Mouse (Mus musculus): ENCODE measurements around the gene Eno1. TPM values are rescaled to one million over a fixed set of nuclear protein-coding genes. Genes with fewer than 3 reads are reported as not detected.
A peak's percentile ranks its signal among the peaks of the same experiment; 100 is the strongest.
"Not testable (repeated sequence)": the region's sequence is repeated elsewhere in the genome, so short reads cannot be mapped to it uniquely, and the experiment has no call there.

Eno1 gene
- polyA plus RNA-seq, 1 experiment from 2014 or later = 1,690 TPM

DNA sequence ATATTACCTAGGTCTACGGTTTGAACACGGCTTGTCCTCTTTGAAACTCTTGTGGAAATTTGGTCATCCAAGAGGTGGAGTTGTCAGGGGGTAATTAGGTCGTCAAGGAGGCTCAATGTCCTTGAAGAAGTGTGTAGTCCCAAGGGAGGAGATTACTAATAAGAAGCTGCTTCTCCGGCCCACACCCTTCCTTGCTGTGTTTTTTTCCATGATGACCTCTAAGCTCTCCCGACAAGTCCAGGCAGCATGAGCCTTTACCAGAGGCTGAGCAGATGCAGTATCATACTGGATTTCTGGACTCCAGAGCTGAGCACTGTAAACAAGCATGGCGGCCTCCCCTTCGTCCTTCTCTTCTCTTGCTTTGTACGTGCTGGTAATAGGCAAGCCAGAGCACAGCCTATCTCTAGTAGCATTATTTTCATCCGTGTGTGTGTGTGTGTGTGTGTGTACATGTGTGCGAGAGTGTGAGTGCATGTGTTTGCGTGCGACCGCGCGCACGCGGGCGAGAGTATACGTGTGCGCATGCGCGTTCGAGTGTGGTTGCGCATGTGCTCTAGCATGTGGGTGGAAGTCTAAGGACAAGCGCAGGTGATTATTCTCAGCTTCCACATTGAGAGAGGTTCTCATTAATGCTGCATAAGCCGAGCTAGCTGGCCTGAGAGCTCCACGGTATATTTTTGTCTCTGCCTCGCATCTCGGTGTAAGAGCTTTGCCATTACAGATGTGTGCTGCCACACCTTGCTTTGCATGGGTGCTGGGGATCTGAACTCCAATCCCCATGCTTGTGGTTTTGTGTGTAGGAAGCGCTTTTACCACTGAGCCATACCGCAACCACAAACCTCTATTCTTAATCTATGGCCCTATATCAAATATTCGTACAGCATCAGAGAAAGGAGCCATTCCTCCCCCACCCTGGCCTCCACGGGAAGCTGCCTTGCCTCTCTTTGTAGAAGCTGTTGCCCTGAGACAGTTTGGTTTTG is 32.4 kb downstream of the Eno1 start:
- WGBS = 76% methylated on average over 33 of the region's 33 CpGs
- Histone ChIP-seq H3K9me3 (replicated peaks) (no peaks in the 10 kb centered on the region), H3K4me3 (no peak overlapping the region), H3K9ac (no peak overlapping the region), H3K27me3 (no peaks in the 10 kb centered on the region), H3K4me1 (replicated peaks) (peaks cover 36% of the 10 kb centered on the region), H3K36me3 (no peaks in the 10 kb centered on the region), H3K4me2 (0 out of 2 replicates have a peak overlapping the region, but pooled peaks have one; percentile 8), H3K27ac (peak overlapping the region; percentile 67)
- ATAC-seq (replicated peaks; ENCODE audit: insufficient number of reproducible peaks, insufficient read depth, low FRiP score, low read depth) = no peak

DNA sequence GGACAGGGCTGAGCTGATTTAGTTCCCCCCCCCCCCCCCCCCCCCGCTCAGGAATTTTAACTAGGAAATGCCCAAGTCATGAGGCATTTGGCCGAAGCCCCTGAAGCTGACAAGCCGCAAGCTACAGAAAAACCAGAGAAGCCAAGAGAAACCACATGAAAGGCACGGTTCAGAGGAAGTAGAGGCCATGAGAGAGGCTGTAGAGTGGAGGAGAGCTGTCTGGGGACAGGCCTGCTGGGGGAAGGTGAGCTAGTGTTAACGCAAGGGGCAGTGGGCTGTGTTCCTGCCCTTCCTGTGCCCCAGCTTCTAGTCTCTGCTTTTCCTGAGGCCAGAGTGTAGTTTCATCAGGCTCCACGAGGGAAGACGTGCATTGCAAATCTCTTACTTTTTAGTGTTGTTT is 33.2 kb downstream of the Eno1 start:
- Histone ChIP-seq H3K27me3 (no peaks in the 10 kb centered on the region), H3K36me3 (no peaks in the 10 kb centered on the region), H3K9ac (no peak overlapping the region), H3K4me2 (0 out of 2 replicates have a peak overlapping the region, but pooled peaks have one; percentile 8), H3K9me3 (replicated peaks) (no peaks in the 10 kb centered on the region), H3K4me1 (replicated peaks) (peaks cover 36% of the 10 kb centered on the region), H3K4me3 (no peak overlapping the region), H3K27ac (peak overlapping the region; percentile 67)
- 0 out of 2 replicates have a peak, but pooled peaks have one; percentile 31 for ATAC-seq (replicated peaks; ENCODE audit: insufficient number of reproducible peaks, insufficient read depth, low FRiP score, low read depth)
- WGBS = 23% methylated on average over 6 of the region's 7 CpGs

DNA sequence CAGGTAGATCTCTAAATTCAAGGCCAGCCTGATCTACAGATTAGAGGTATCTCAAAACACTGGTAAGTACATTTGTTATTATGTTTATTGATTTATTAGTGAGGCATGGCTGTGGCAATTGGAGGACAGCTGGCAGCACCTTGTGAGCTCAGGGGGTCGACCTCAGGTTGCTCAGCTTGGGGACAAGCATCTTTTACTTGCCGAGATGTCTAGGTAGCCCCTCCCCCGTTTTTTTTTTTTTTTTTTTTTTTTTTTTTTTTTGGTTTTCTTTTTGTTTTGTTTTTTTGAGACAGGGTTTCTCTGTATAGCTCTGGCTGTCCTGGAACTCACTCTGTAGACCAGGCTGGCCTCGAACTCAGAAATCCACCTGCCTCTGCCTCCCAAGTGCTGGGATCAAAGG is 34.2 kb downstream of the Eno1 start:
- not testable (repeated sequence) for H3K4me2 ChIP-seq; H3K9me3 ChIP-seq (replicated peaks); H3K4me3 ChIP-seq; H3K9ac ChIP-seq; ATAC-seq (replicated peaks; ENCODE audit: insufficient number of reproducible peaks, insufficient read depth, low FRiP score, low read depth); H3K27ac ChIP-seq; H3K27me3 ChIP-seq; H3K36me3 ChIP-seq
- WGBS = 68% methylated on average over 4 of the region's 4 CpGs
- peaks cover 34% of the 10 kb centered on the region for H3K4me1 ChIP-seq (replicated peaks)

DNA sequence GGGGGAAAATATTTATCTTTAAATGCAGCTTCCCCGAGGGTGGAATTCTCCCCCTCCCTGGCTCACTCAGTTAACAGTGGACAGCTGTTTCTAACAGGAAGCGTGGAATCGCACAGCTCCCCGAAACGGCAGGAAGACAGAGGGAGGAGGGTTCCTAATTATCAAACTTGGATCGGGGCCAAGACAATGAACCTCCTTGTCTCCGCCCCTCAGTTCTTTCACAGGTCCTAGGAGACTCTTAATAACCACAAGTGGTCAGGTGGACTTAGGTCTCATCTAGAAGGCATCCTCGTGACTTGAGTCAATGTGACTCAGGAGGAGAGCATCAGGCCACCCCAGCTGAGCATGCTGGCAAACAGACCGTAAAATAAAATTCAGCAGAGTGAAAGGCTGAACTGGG is 36.2 kb downstream of the Eno1 start:
- Histone ChIP-seq H3K9ac (no peak overlapping the region), H3K27ac (peak overlapping the region; percentile 71), H3K9me3 (replicated peaks) (no peaks in the 10 kb centered on the region), H3K4me2 (peak overlapping the region; percentile 32), H3K4me1 (replicated peaks) (peaks cover 34% of the 10 kb centered on the region), H3K4me3 (no peak overlapping the region), H3K27me3 (no peaks in the 10 kb centered on the region), H3K36me3 (no peaks in the 10 kb centered on the region)
- 9% methylated on average over 9 of the region's 9 CpGs for WGBS
- peak; percentile 60 for ATAC-seq (replicated peaks; ENCODE audit: insufficient number of reproducible peaks, insufficient read depth, low FRiP score, low read depth)

DNA sequence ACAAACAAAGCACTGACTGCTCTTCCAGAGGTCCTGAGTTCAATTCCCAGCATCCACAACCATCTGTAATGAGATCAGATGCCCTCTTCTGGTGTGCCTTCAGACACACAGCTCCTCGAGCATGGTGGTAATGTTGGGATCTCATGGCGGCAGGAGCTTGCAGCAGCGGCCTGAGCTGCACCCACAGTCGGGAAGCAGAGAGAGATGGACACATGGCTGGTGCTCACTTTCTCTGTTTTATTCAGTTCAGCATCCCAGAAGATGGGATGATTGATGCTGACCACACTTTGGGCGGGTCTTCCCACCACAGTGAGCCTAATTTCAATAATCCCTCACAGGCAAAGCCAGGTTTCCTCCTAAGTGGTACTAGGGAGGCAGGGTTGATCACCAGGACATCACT is 39.0 kb downstream of the Eno1 start:
- H3K9ac ChIP-seq = no peak overlapping the region
- peaks cover 25% of the 10 kb centered on the region for H3K4me1 ChIP-seq (replicated peaks)
- H3K4me3 ChIP-seq = no peak overlapping the region
- no peaks in the 10 kb centered on the region for H3K9me3 ChIP-seq (replicated peaks)
- no peak overlapping the region for H3K4me2 ChIP-seq
- no peak for ATAC-seq (replicated peaks; ENCODE audit: insufficient number of reproducible peaks, insufficient read depth, low FRiP score, low read depth)
- WGBS = 81% methylated on average over 5 of the region's 5 CpGs
- no peak overlapping the region for H3K27ac ChIP-seq
- no peaks in the 10 kb centered on the region for H3K27me3 ChIP-seq
- H3K36me3 ChIP-seq = no peaks in the 10 kb centered on the region

DNA sequence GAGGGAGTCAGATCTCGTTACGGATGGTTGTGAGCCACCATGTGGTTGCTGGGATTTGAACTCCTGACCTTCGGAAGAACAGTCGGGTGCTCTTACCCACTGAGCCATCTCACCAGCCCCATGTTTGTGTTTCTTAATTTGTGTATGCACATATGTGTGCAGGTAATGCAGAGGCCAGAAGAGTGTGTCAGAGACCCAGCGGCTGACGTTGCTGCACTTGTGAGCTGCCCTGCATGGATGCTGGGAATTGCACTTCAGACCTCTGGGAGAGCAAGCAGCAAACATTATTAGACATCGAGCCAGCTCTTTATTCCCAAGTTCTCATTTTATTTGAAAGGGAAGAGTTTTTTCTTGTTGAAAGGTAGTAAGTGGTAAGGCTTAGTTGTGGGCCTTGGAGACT is 42.8 kb downstream of the Eno1 start:
- not testable (repeated sequence) for ATAC-seq (replicated peaks; ENCODE audit: insufficient number of reproducible peaks, insufficient read depth, low FRiP score, low read depth); H3K4me2 ChIP-seq; H3K9ac ChIP-seq; H3K27me3 ChIP-seq; H3K4me3 ChIP-seq; H3K9me3 ChIP-seq (replicated peaks); H3K36me3 ChIP-seq; H3K27ac ChIP-seq
- H3K4me1 ChIP-seq (replicated peaks) = peaks cover 20% of the 10 kb centered on the region
- 80% methylated on average over 7 of the region's 7 CpGs for WGBS

DNA sequence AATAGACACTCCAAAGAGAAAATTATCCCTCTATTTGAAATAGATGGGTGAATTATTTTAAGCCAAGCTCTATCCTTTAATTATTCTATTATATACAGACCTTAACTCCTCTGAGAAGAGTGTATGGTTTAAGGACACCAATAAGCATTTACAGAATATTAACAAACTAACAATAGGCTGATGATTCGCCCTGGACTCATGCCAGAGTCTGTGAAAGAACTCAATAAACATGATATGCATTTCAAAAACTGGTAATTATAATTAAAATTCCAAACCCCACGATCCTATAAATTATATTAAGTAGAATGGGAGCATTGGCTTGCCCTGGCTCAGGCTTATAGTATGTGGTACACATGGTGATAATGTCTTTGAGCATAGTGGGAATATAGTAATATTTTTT is 43.5 kb downstream of the Eno1 start:
- Histone ChIP-seq H3K36me3 (no peaks in the 10 kb centered on the region), H3K27ac (peak overlapping the region; percentile 97), H3K9ac (no peak overlapping the region), H3K9me3 (replicated peaks) (no peaks in the 10 kb centered on the region), H3K4me2 (no peak overlapping the region), H3K27me3 (no peaks in the 10 kb centered on the region), H3K4me1 (replicated peaks) (peaks cover 20% of the 10 kb centered on the region), H3K4me3 (no peak overlapping the region)
- no peak for ATAC-seq (replicated peaks; ENCODE audit: insufficient number of reproducible peaks, insufficient read depth, low FRiP score, low read depth)
- 70% methylated on average over 2 of the region's 2 CpGs for WGBS

DNA sequence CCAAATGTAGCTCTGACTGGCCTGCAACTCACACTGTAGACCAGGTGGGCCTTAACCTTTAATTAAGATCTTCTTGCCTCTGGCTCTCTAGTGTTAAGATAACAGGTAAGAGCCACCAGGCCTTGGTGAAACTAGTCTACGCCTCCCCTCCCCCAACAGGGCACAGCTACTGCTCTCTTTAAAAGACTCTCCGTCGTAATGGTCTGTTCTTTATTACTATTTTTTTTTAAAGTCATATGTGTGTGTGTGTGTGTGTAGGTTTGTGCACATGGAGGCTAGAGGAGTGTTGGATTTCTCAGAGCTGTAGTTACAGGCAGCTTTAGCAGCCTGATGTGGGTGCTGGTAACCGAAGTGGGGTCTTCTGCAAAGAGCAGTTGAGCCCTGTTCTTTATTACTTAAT is 43.9 kb downstream of the Eno1 start:
- Histone ChIP-seq H3K9me3 (replicated peaks) (no peaks in the 10 kb centered on the region), H3K27ac (peak overlapping the region; percentile 97), H3K4me3 (peak overlapping the region; percentile 95), H3K4me2 (peak overlapping the region; percentile 66), H3K9ac (peak overlapping the region; percentile 70; the same call in 1 of the 2 replicates), H3K36me3 (no peaks in the 10 kb centered on the region), H3K27me3 (no peaks in the 10 kb centered on the region), H3K4me1 (replicated peaks) (peaks cover 20% of the 10 kb centered on the region)
- WGBS = 62% methylated on average over 4 of the region's 4 CpGs
- no peak for ATAC-seq (replicated peaks; ENCODE audit: insufficient number of reproducible peaks, insufficient read depth, low FRiP score, low read depth)

DNA sequence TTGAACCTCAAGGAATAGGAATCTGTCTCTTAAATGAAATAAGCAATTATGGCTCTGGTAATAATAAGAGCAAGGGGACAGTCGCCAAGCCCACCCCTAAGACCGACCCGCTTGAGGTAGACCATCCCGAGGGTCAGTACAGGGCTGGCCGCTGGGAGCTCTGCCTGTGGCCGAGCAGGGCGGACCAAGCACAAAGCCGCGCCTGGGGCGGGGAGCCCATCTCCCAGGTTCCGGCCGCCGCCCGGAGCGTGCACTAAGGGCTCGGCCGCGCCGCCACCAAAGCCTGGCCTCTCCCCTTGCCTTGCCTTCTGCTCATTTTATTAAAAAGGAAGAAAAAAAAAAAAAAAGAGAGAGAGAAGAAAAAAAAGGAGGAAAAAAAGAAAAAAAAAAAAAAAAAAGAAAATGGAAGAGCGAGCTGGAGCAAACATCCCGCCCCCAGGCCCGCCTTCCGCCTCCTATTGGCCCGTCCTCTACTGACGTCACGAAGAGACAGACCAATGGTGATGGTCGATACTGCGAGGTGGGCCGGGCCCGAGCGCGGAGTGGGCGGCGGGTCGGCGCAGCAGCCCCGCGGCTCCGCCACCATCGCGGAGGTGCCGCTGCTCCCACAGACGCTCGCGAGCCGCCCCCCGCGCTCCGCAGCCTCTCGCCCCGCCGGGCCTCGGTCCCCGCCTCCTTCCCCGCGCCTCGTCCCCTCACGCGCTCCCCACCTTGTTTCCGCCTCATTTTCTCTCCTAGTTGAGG is 44.7 kb downstream of the Eno1 start, which contains the start of gene Rere:
Rere (plus strand) TSS at position 629 of the 744 bp plus-strand sequence.
- H3K9ac ChIP-seq = peak within 1 kb of the TSS; percentile 99
- H3K36me3 ChIP-seq = no peaks in the 10 kb centered on the region
- peak within 1 kb of the TSS; percentile 66 for H3K4me2 ChIP-seq
- H3K9me3 ChIP-seq (replicated peaks) = no peaks in the 10 kb centered on the region
- H3K27ac ChIP-seq = peak within 1 kb of the TSS; percentile 97
- peaks cover 24% of the 10 kb centered on the region for H3K4me1 ChIP-seq (replicated peaks)
- under 1% methylated on average over 60 of the region's 60 CpGs for WGBS
- no peaks in the 10 kb centered on the region for H3K27me3 ChIP-seq
- peak within 1 kb of the TSS; percentile 95 for H3K4me3 ChIP-seq
- ATAC-seq (replicated peaks; ENCODE audit: insufficient number of reproducible peaks, insufficient read depth, low FRiP score, low read depth) = peak; percentile 100

DNA sequence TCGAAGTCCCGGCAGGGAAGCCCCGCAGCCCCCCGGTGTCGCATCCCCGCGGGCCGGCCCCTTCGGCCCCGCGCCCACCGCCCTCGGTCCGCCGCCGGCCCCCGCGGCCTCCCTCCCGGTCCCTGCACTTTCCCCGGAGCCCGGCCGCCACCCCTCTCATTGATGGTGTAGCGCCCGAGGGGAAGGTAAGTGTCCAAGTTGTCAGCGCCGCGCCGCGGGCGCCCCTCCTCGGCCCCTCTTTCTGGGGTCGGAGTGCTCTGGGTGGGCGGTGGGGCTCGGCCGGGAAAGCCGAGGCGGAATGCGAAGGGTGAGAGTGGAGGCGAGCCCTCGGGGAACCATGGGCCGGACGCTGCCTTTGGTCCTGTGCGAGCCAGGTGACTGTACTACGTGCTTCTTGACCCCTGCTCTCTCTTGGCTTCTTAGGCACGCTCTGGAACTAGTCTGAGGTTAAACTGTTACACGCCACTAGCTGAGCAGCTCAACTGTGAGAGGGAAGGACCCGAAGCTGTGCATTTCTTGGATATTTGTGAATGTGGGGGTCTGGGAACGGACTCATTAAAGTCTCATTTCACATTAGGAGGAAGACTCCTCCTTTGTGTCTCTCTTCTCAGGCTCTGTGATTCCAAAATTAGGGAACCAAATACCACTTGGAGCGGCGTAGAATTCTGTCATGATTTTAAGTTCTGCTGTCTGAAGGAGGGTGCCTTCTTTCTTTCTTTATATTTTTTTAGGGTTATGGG is 45.5 kb downstream of the Eno1 start:
- peak; percentile 45 for ATAC-seq (replicated peaks; ENCODE audit: insufficient number of reproducible peaks, insufficient read depth, low FRiP score, low read depth)
- Histone ChIP-seq H3K4me3 (peak overlapping the region; percentile 95), H3K27me3 (no peaks in the 10 kb centered on the region), H3K9me3 (replicated peaks) (no peaks in the 10 kb centered on the region), H3K4me2 (peak overlapping the region; percentile 64), H3K9ac (peak overlapping the region; percentile 99), H3K36me3 (no peaks in the 10 kb centered on the region), H3K4me1 (replicated peaks) (peaks cover 29% of the 10 kb centered on the region), H3K27ac (peak overlapping the region; percentile 89)
- WGBS = under 1% methylated on average over 50 of the region's 50 CpGs

Data from heart, embryonic 15.5 days (tissue).